Mouse (Mus musculus): ENCODE data around the gene Cyth1. TPM values are rescaled to one million over a fixed set of nuclear protein-coding genes. Genes with fewer than 3 reads are reported as not detected.

Cyth1 gene
- polyA plus RNA-seq, 1 experiment, result not detected

- Histone ChIP-seq H3K4me1 (ENCODE audit: control insufficient read depth, insufficient read depth, low read length) (peaks cover 18% of the 10 kb centered on the region), H3K4me3 (ENCODE audit: insufficient read depth, low read depth, low read length) (no peak overlapping the region), H3K27ac (ENCODE audit: insufficient read depth, low read depth, low read length) (no peak overlapping the region)
- TF ChIP-seq POLR2A (IDR thresholded peaks at IDR 0.05; ENCODE audit: insufficient read depth, low read depth, low read length) (no peak), CTCF (IDR thresholded peaks at IDR 0.05; ENCODE audit: insufficient read depth, low read depth, low read length) (no peak)
- WGBS, result 90% methylated on average over 2 of the region's 2 CpGs
Measured at GRCm38 (mm10) chr11:118160763-118161162, 87.6 kb downstream of the Cyth1 start.

GRCm38 (mm10) chr11:118158753-118159152 lies 89.6 kb downstream of the Cyth1 start:
- TF ChIP-seq CTCF (IDR thresholded peaks at IDR 0.05; ENCODE audit: insufficient read depth, low read depth, low read length), result no peak
- TF ChIP-seq POLR2A (IDR thresholded peaks at IDR 0.05; ENCODE audit: insufficient read depth, low read depth, low read length), result no peak
- H3K27ac ChIP-seq (ENCODE audit: insufficient read depth, low read depth, low read length), result no peak overlapping the region
- 58% methylated on average over 4 of the region's 4 CpGs for WGBS
- H3K4me3 ChIP-seq (ENCODE audit: insufficient read depth, low read depth, low read length), result no peak overlapping the region
- H3K4me1 ChIP-seq (ENCODE audit: control insufficient read depth, insufficient read depth, low read length), result peaks cover 2% of the 10 kb centered on the region; the same call in 1 of the 2 replicates

- no peaks in the 10 kb centered on the region; the same call in 1 of the 2 replicates for H3K4me1 ChIP-seq (ENCODE audit: control insufficient read depth, insufficient read depth, low read length)
- TF ChIP-seq POLR2A (IDR thresholded peaks at IDR 0.05; ENCODE audit: insufficient read depth, low read depth, low read length) (no peak), CTCF (IDR thresholded peaks at IDR 0.05; ENCODE audit: insufficient read depth, low read depth, low read length) (no peak)
- no peak overlapping the region for H3K27ac ChIP-seq (ENCODE audit: insufficient read depth, low read depth, low read length)
- no peak overlapping the region for H3K4me3 ChIP-seq (ENCODE audit: insufficient read depth, low read depth, low read length)
- WGBS, result 60% methylated on average over 8 of the region's 8 CpGs
Measured at GRCm38 (mm10) chr11:118156480-118157060, 91.8 kb downstream of the Cyth1 start.

- no peak overlapping the region for H3K4me3 ChIP-seq (ENCODE audit: insufficient read depth, low read depth, low read length)
- WGBS, result 74% methylated on average over 4 of the region's 4 CpGs
- no peak overlapping the region for H3K27ac ChIP-seq (ENCODE audit: insufficient read depth, low read depth, low read length)
- TF ChIP-seq CTCF (IDR thresholded peaks at IDR 0.05; ENCODE audit: insufficient read depth, low read depth, low read length) (no peak), POLR2A (IDR thresholded peaks at IDR 0.05; ENCODE audit: insufficient read depth, low read depth, low read length) (no peak)
- peaks cover 7% of the 10 kb centered on the region for H3K4me1 ChIP-seq (ENCODE audit: control insufficient read depth, insufficient read depth, low read length)
Measured at GRCm38 (mm10) chr11:118152964-118153363, 95.4 kb downstream of the Cyth1 start.

GRCm38 (mm10) chr11:118151423-118152180 lies 96.8 kb downstream of the Cyth1 start:
- TF ChIP-seq CTCF (IDR thresholded peaks at IDR 0.05; ENCODE audit: insufficient read depth, low read depth, low read length) (no peak), POLR2A (IDR thresholded peaks at IDR 0.05; ENCODE audit: insufficient read depth, low read depth, low read length) (no peak)
- H3K4me1 ChIP-seq (ENCODE audit: control insufficient read depth, insufficient read depth, low read length), result peaks cover 7% of the 10 kb centered on the region
- 75% methylated on average over 5 of the region's 5 CpGs for whole genome bisulfite sequencing
- H3K27ac ChIP-seq (ENCODE audit: insufficient read depth, low read depth, low read length), result no peak overlapping the region
- no peak overlapping the region for H3K4me3 ChIP-seq (ENCODE audit: insufficient read depth, low read depth, low read length)

GRCm38 (mm10) chr11:118150115-118150701 lies 98.2 kb downstream of the Cyth1 start:
- Histone ChIP-seq H3K4me1 (ENCODE audit: control insufficient read depth, insufficient read depth, low read length) (peaks cover 17% of the 10 kb centered on the region), H3K27ac (ENCODE audit: insufficient read depth, low read depth, low read length) (no peak overlapping the region), H3K4me3 (ENCODE audit: insufficient read depth, low read depth, low read length) (no peak overlapping the region)
- WGBS, result 29% methylated on average over 9 of the region's 9 CpGs
- TF ChIP-seq CTCF (IDR thresholded peaks at IDR 0.05; ENCODE audit: insufficient read depth, low read depth, low read length), result no peak
- no peak for TF ChIP-seq POLR2A (IDR thresholded peaks at IDR 0.05; ENCODE audit: insufficient read depth, low read depth, low read length)

- Histone ChIP-seq H3K4me1 (ENCODE audit: control insufficient read depth, insufficient read depth, low read length) (peaks cover 20% of the 10 kb centered on the region), H3K27ac (ENCODE audit: insufficient read depth, low read depth, low read length) (no peak overlapping the region), H3K4me3 (ENCODE audit: insufficient read depth, low read depth, low read length) (no peak overlapping the region)
- no peak for TF ChIP-seq POLR2A (IDR thresholded peaks at IDR 0.05; ENCODE audit: insufficient read depth, low read depth, low read length)
- TF ChIP-seq CTCF (IDR thresholded peaks at IDR 0.05; ENCODE audit: insufficient read depth, low read depth, low read length), result no peak
- 65% methylated on average over 9 of the region's 9 CpGs for WGBS
Measured at GRCm38 (mm10) chr11:118147877-118148637, 100.3 kb downstream of the Cyth1 start.

- H3K4me3 ChIP-seq (ENCODE audit: insufficient read depth, low read depth, low read length), result no peak overlapping the region
- 96% methylated on average over 10 of the region's 10 CpGs for WGBS
- H3K4me1 ChIP-seq (ENCODE audit: control insufficient read depth, insufficient read depth, low read length), result peaks cover 26% of the 10 kb centered on the region
- no peak for TF ChIP-seq POLR2A (IDR thresholded peaks at IDR 0.05; ENCODE audit: insufficient read depth, low read depth, low read length)
- no peak for TF ChIP-seq CTCF (IDR thresholded peaks at IDR 0.05; ENCODE audit: insufficient read depth, low read depth, low read length)
- peak overlapping the region; percentile 78; the same call in 1 of the 2 replicates for H3K27ac ChIP-seq (ENCODE audit: insufficient read depth, low read depth, low read length)
Measured at GRCm38 (mm10) chr11:118146446-118146845, 101.9 kb downstream of the Cyth1 start.

Measured in olfactory bulb, adult 2 months (tissue).